Mouse (Mus musculus) splenic B cell, adult 2 months (primary cell): ENCODE data around the gene Ppp1r36.
A peak's percentile ranks its signal among the peaks of the same experiment; 100 is the strongest.

Experiments
- DNase-seq: peaks from one replicate; pipeline ENCODE4 v3.0.0-alpha.2; 2011; ENCODE audit warnings: low read depth, low spot score
- H3K27me3 ChIP-seq: 2 replicates; pipeline ENCODE4 v1.6.1; 2012; ENCODE audit warnings: mild to moderate bottlenecking, low read length, moderate library complexity, mixed read lengths; ENCODE audit not compliant: control insufficient read depth, poor library complexity, insufficient read depth, severe bottlenecking
- H3K36me3 ChIP-seq: 2 replicates; pipeline ENCODE4 v1.6.1; 2012; ENCODE audit warnings: mild to moderate bottlenecking, low read length, moderate library complexity, mixed read lengths; ENCODE audit not compliant: control insufficient read depth, poor library complexity, insufficient read depth, severe bottlenecking

The Ppp1r36 gene

GRCm38 (mm10) chr12:76377726-76378125, 39.6 kb upstream of the Ppp1r36 start:
- H3K27me3 ChIP-seq, result no peaks in the 10 kb centered on the region
- DNase-seq, result no peak
- no peaks in the 10 kb centered on the region for H3K36me3 ChIP-seq

- H3K36me3 ChIP-seq, result no peaks in the 10 kb centered on the region
- DNase-seq, result no peak
- H3K27me3 ChIP-seq, result no peaks in the 10 kb centered on the region
These were observed 38.8 kb upstream of the Ppp1r36 start for GRCm38 (mm10) chr12:76378556-76378955.

GRCm38 (mm10) chr12:76380151-76380550, 37.2 kb upstream of the Ppp1r36 start:
- no peaks in the 10 kb centered on the region for H3K27me3 ChIP-seq

GRCm38 (mm10) chr12:76385342-76385741, 32.0 kb upstream of the Ppp1r36 start:
- DNase-seq, result no peak
- peaks cover 4% of the 10 kb centered on the region for H3K36me3 ChIP-seq
- H3K27me3 ChIP-seq, result no peaks in the 10 kb centered on the region

More at GRCm38 (mm10) chr12:76380151-76380550, 37.2 kb upstream of the Ppp1r36 start:
- no peak for DNase-seq
- H3K36me3 ChIP-seq, result no peaks in the 10 kb centered on the region

- no peak for DNase-seq
- H3K36me3 ChIP-seq, result peaks cover 4% of the 10 kb centered on the region
- H3K27me3 ChIP-seq, result no peaks in the 10 kb centered on the region
These were observed 28.5 kb upstream of the Ppp1r36 start for GRCm38 (mm10) chr12:76388794-76389193.

- Histone ChIP-seq H3K27me3 (no peaks in the 10 kb centered on the region), H3K36me3 (peaks cover 2% of the 10 kb centered on the region)
- DNase-seq, result no peak
These were observed 25.6 kb upstream of the Ppp1r36 start for GRCm38 (mm10) chr12:76391595-76392271.

- no peaks in the 10 kb centered on the region for H3K36me3 ChIP-seq
- DNase-seq, result no peak
These were observed 24.4 kb upstream of the Ppp1r36 start for GRCm38 (mm10) chr12:76392979-76393378.

GRCm38 (mm10) chr12:76397281-76397680, 20.1 kb upstream of the Ppp1r36 start:
- DNase-seq, result no peak
- Histone ChIP-seq H3K36me3 (no peaks in the 10 kb centered on the region), H3K27me3 (no peaks in the 10 kb centered on the region)

More at GRCm38 (mm10) chr12:76392979-76393378, 24.4 kb upstream of the Ppp1r36 start:
- H3K27me3 ChIP-seq, result no peaks in the 10 kb centered on the region

- Histone ChIP-seq H3K27me3 (no peaks in the 10 kb centered on the region), H3K36me3 (no peaks in the 10 kb centered on the region)
- DNase-seq, result peak; percentile 50
These were observed 15.7 kb upstream of the Ppp1r36 start for GRCm38 (mm10) chr12:76401674-76402073.

GRCm38 (mm10) chr12:76402991-76403885, 14.1 kb upstream of the Ppp1r36 start:
- no peak for DNase-seq
- H3K27me3 ChIP-seq, result no peaks in the 10 kb centered on the region
- H3K36me3 ChIP-seq, result no peaks in the 10 kb centered on the region

- peak; percentile 98 for DNase-seq
- H3K36me3 ChIP-seq, result no peaks in the 10 kb centered on the region
- no peaks in the 10 kb centered on the region for H3K27me3 ChIP-seq
These were observed 13.3 kb upstream of the Ppp1r36 start, which contains the start of gene Hspa2 for GRCm38 (mm10) chr12:76403886-76404537. Hspa2 (plus strand) TSS chr12:76404176.

GRCm38 (mm10) chr12:76404836-76405182, 12.5 kb upstream of the Ppp1r36 start:
- H3K36me3 ChIP-seq, result no peaks in the 10 kb centered on the region
- no peak for DNase-seq

GRCm38 (mm10) chr12:76405183-76405970, 12.0 kb upstream of the Ppp1r36 start:
- H3K36me3 ChIP-seq, result no peaks in the 10 kb centered on the region
- peak; percentile 51 for DNase-seq
- no peaks in the 10 kb centered on the region for H3K27me3 ChIP-seq

More at GRCm38 (mm10) chr12:76404836-76405182, 12.5 kb upstream of the Ppp1r36 start:
- no peaks in the 10 kb centered on the region for H3K27me3 ChIP-seq

- H3K36me3 ChIP-seq, result no peaks in the 10 kb centered on the region
- peak; percentile 62 for DNase-seq
- no peaks in the 10 kb centered on the region for H3K27me3 ChIP-seq
These were observed 11.4 kb upstream of the Ppp1r36 start for GRCm38 (mm10) chr12:76405971-76406370.
